Mouse (Mus musculus) lung, postnatal 0 days (tissue): Measurements from ENCODE around the gene Tmed9.

Source experiments
- CTCF ChIP-seq: IDR thresholded peaks from 2 replicates; pipeline ENCODE4 v1.5.1; 2016; ENCODE audit warnings: antibody characterized with exemption, mild to moderate bottlenecking
- EP300 ChIP-seq: IDR thresholded peaks from 2 replicates; pipeline ENCODE4 v1.6.1; 2016; ENCODE audit warnings: antibody characterized with exemption, mild to moderate bottlenecking, control low read depth

- TF ChIP-seq CTCF = no peak
- TF ChIP-seq EP300 = no peak
Measured at GRCm38 (mm10) chr13:55548426-55548825, 25.1 kb upstream of the Tmed9 start.
